Mouse (Mus musculus) embryo, embryonic 10.5 days (tissue): ENCODE measurements at regions not wholly inside any gene's neighbourhood (a gene's known extent, or its start where the extent isn't known, plus 50 kb on each side); places are given as distances from the start of the nearest gene placed in this dataset.

Experiments
- DNase-seq: peaks from one replicate; pipeline ENCODE4 v3.0.0-alpha.2; 2015; ENCODE audit warnings: low spot score

DNA sequence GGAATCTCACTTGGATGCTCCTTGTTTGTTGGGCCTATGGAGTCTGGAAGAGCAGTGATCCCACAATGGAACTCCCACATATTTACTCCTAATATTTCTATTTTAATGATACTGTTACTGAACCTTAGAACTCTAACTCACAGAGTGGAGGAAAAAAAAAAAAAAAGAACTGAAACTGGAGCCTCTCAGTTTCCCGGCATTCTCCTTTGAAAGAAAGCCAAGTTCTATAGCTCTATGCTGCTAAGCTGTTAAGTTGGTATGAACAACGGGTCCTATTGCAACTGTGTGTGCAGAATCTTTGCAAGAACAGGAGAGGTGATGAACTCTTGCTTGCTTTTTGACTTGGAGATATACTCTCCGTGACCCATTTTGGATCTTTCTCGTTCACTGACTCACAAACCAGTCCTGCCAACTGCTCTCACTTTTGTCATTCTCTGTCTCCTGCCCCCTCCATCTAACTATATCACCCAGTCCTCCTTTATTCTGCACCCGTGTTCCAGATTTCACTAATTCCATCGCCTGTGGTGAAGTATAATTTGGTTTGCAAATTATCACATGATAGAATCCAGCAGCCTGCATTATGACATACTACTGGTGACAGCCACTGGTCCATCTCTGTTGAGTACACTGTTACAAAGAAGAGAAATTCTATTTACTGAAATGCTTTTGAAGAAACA is 92.6 kb upstream of the Ctsc start:
- no peak for DNase-seq

DNA sequence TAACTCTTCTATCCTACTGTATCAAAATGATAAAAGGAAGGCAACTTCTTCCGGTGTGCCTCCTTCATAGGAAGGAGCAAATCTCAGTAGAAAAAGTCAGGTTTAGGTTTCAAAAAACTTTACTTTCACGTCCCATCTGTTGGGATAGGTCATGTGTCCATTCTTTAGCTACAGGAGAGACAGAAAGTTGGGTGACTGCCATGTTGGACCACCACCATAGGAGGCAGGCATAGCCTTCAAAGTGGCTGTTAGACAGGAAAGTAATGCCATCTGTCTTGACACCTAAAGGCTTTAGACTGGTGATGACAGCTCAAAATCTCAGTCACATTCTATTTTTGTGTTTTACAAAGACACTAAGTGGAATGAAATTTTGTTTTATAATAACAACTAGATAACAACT is 90.3 kb upstream of the Ctsc start:
- DNase-seq: no peak

DNA sequence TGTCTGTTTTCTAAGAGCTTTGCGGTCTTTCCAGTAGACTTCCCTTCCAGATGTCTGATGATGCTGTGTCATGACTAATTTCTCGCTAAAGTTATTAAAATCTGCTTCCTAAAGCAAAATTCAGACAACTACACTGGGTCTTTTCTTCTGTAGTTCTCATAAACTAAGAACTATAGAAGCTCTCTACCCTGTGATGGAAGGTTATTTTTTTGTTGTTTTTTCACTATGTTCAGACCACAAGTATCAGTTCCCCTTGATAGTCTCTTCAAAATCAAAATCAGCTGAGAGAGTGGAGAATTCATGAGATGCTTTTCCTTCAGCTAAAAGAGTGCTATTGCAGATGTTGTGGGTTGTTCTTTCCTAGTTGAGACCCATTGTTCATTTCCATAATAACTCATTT is 85.1 kb upstream of the Ctsc start:
- no peak for DNase-seq

DNA sequence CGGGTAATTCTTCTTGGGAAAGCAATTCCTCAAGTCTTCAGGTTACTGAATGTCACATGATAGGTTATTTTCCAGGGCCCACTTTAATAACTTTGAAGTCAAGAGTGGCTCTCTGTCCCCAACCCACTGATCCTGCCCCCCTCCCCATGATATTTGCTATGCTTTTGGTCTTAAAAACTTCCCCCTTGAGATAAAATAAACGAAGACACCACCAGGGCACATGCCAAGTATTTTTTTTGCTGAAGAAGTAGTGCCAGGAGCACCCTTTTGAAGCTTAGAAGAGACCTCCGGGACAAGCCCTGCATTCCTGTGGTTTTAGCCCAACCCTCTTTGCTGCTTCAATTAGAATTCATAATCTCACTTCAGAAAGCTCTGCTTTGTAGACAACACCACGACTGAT is 78.8 kb upstream of the Ctsc start:
- no peak for DNase-seq

DNA sequence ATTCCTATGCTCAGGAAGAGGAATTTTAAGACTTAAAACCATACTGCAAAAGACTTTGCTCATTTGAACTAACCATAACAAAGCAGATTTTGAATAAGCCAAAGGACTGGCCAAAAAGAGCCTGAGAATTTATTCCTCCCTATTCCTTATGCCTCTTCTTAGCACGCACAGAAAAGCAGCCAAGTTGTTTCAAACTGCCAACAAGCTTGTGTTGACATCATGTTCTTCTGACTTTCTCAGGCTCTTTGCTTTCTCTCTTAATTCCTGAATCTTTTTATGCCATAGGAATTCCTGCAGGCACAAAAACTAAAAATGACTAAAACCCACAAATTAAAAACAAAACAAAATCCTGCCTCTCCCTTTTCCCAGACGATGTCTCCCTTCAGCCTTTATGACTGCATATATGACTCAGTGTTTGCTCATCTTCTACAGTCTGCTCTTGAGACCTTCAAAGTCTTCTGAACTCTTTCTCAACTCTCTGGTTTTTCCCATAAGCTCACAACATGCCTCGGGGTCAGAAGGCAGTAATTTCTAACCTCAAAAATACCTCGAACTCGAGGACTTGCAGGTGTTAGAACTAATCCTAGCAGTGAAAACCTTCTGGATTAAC is 77.9 kb upstream of the Ctsc start:
- no peak for DNase-seq

DNA sequence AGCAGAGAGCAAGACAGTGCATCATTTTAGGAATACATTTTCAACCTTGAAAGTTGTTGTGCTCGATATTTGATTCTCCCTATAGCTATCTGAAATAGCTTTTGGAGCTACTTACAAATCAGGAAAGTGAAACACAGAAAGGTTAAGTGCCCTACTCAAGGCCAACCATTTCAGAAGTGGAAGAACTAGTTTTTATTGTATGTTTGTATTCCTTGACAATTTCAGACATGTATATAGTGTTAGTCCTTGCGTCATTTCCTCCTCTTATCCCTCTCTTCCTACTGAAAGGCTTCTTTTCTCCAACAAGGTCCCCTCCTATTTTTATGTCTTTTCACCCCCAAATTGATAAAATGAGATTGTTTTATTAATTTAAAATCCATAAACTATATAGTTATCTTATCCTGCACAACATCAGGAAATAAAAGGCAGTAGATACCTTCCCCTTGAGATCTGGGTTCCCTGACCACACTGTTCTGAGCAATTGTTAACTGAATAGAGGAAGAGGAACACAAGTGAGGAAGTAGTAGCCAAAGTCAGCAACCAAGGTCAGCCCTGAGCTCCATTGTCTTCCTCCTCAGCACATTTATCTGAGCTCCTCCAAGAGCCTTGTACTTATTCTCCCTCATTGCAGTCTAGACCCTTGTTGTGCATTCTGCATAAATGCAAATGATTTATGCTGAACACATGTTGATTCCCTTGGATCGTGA is 76.1 kb upstream of the Ctsc start:
- no peak for DNase-seq

DNA sequence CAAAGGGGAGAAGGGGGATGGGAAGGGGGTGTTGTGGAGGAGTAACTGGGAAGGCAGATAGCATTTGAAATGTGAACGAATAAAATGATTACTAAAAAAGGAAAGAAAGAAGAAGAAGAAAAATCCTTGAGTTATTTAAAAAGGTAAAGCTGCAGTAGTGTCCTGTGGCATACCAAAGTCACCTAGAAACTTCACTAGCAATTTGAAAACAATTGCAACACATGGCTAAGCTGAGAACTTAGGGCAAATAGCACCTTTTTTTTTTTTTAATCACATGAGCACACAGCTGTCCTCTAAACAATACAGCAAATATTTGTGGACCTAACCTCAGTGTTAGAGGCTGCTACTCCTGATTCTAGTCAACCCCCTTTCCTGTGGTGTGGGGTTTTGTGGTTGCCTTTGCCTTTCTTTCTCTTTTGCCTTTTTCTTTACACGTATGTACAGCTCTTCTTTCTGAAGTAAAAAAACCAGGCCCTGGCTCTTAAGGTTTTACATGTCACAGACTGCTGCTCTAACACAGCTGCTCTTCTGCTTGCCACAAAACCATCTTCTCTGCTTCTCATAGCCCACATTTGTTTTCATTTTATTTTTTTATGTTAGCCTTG is 71.6 kb upstream of the Ctsc start:
- no peak for DNase-seq

DNA sequence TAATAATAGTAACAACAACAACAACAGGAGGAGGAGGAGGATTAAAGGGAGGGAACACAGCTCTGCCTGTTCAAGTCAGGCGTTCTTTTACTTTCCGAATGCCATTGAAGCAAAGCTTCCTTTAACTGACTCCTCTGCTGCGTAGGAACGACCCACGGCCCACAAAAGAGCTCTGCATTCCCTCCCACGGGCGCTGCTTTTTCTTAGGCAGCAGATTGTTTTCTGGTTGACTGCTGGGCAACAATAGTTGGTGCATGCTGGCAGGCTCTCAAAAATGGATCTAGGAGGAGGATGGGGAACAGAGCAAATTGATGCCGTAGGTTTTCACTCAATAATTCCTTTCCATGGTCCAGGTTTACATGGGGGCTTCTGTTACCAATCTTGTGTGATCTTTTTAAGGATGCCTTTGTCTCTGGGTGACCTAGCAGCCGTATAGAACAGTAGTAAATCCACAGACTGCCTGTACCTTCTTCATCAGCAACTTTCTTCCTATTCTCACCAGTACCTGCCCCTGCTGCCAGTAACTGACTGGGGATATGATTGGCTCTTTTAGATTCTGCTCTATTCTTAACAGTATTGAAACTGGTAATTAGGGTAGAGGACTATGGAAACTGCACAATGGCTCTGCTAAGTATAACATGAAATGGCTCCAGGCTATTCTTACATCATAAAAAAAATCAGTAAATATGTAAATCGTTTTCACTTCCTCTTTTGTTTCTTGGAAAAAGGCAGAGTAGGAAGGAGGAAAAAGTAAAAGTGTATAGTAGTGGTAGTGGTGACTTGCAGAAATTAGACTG is 70.8 kb upstream of the Ctsc start:
- peak; percentile 62 for DNase-seq

DNA sequence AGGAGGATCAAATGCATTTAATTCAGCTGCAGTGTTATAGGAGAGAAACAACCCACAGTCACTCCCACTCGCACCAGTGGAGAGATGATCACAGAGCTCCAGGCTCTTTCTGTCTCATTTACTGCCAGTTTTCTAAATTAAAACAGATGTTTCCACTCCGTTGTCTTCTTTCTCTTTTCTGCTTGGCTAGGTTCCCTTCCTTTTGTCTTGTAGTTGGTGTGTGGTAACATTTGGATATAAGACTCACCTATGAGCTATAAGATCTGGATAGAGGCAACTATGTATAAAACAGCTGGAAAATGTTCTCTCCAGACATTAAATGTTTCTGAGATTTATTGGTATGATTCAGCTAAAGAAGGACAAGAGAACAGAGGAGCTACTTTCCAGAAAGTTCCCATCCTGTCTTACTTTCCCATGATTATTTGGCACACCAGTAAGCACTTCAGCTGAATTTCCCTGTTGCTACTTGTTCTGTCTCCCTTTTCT is 63.1 kb upstream of the Ctsc start:
- no peak for DNase-seq

DNA sequence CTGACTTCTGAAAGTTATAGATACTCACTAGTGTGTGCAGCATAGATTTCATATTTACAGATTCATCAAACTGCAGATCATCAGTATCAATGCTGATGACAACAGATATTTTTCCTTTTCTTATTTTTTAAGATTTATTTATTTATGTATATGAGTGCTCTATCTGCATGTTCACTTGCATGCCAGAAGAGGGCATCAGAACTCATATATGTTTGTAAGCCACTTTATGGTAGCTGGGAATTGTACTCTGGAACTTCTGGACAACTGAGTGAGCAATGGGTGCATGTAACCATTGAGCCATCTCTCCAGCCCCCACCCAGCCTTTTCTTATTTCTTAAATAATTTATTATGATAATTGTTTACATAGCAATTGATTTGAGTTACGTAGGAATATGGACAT is 62.5 kb upstream of the Ctsc start:
- no peak for DNase-seq

DNA sequence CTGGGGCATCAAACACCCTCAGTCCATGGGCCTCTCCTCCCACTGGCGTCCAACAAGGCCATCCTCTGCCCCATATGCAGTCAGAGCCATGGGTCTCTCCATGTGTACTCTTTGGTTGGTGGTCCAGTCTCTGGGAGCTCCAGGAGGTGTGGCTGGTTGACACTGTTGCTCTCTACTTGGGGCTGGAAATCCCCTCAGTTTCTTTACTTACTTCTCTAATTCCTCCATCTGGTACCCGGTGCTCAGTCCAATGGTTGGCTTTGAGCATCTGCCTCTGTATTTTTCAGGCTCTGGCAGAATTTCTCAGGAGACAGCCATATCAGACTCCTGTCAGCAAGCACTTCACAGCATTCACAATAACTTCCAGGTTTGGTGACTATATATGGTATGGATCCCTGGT is 55.7 kb upstream of the Ctsc start:
- DNase-seq: no peak

DNA sequence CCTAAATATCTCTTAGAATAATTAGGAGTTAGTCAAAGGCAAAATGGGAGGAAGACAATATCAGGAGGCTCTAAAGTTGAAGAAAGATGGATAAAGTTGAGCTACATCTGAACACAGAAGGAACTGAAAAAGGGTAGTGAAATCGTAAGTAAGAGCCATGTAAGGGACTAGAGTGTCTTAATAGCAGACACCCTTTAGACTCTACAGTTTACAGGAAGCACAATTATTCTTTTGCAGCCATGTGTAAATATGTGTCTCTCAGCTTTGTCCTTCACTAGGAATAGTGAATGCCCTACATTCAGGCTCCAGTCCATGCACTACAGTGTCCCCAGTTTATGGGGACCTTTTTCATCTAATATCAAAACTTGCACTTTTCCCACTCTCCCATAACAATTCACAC is 52.1 kb upstream of the Ctsc start:
- DNase-seq: no peak
